Mouse (Mus musculus) right cerebral cortex, adult 2 months (tissue): ENCODE measurements around the gene Lilra5.
"Not testable (repeated sequence)": the region's sequence is repeated elsewhere in the genome, so short reads cannot be mapped to it uniquely, and the experiment has no call there.

Experiments
- DNase-seq, 2 experiments: peaks; one replicate each; pipeline ENCODE4 v3.0.0; 2021 to 2022; ENCODE audit warnings: low spot score in 2 of 2

The Lilra5 gene

DNA sequence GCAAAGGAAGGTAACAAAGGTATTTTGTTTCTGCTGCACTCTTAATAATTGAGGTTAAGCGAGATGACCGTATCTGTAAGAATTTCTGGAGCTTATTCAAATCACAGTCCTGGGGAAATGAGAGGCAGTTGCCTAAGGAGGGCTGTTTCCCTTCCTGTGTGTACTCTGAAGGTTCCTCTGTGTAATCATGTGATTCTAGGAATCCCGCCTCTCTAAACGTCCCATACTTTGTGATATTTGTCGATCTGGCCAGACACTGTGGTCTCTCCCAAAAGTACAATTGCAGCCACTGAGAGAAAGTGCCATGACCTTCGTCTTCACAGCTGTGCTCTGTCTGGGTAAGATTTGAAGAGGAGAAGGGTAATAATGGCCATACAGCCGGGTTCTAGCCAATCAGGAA is at the start of gene Lilra5:
Gene Lilra5, plus strand, starts transcription at position 301 of the 400 bp plus-strand sequence.
- DNase-seq = no peak

GRCm38 (mm10) chr7:4207126-4207525 is 30.4 kb upstream of the Lilra5 start:
- no peak for DNase-seq

GRCm38 (mm10) chr7:4208626-4209025 is 28.9 kb upstream of the Lilra5 start:
- no peak for DNase-seq

DNA sequence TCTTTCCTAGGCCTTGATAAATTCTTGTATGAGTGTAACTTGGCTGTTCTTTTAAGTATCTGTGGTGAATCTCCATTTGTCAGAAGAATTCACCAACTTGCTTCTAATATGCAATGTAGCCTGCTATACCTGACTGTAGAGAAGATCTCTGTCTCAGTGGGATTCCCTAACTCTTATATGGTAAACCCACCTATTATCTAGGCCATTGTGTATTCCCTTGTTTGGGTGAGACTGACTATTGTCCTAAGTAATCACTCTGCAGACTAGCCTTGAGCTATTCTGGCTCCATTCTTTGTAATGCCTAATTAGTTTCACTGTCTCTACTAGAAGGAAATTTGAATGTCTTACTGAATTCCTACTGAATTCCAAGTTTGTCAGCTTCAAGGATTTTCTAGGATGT is 24.1 kb upstream of the Lilra5 start:
- not testable (repeated sequence) for DNase-seq

GRCm38 (mm10) chr7:4215396-4215795 is 22.2 kb upstream of the Lilra5 start:
- DNase-seq = no peak

DNA sequence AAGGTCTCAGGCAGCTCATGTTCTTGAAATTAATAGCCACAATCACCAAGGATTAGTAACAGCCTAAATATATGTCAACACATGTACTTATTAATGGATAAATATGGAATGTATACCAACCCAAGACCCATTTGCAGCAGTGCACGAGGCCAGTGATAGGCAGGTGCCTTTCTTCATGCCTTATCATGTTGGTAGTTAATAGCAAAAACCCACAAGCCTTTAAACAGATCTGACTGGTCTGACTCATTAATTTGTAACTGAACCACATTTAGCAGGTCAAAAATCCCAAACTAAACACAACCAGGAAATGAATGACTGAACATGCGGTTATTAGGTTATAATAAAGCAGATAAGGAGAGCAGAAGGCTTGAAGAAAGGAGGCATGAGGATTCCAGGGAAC is 21.7 kb upstream of the Lilra5 start:
- DNase-seq = no peak

DNA sequence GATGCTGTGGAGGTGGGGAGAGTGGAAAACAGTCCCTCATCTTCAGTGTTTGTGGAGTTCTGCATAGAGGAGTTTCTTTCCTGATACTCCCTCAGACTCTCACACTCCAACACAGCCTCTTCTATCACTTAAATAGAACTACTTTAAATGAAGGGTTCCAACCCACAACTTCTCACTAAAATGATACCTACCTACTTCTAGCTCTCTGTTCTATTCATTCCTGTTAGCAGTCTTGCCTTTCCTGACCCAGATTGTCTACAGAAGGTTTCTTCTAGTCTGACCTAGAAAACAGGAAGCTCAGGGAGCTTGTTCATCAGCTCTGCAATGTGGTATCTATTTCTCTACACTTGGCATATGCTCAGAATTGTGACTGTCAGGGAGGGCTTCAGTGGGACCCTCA is 2.0 kb upstream of the Lilra5 start:
- DNase-seq = no peak

DNA sequence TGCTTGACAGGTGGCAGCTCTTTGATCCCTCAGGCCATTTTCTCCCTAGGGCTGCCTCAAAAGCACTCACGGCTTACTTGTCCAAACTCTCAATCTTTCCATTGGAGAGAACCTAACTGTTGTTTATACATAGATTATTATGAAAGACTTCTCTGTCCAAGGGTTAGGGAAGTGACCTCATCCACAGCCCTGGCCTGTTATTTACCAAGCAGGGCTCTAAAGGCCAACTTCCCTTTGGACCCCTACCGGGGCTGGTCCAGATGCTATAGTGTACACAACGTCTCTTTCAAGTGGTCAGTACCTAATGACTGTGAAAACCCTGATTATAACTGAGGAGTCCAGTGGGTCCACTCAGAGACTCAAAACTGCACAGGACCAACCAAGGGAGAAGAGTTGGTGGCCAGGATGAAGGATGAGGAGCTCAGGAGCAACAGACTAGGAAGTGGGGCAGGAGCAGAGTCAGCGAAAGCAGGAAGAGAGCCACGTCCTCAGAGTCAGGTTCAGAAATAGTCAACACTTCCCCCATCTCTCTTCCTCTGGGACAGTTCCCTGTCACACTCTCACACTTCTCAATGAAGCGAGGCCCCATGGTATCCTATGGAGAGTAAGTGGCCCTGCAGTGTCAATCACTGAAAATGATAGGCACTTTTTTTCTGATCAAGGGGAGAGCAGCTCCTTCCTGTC is 1.6 kb downstream of the Lilra5 start:
- DNase-seq = no peak

- not testable (repeated sequence) for DNase-seq
These were observed 13.7 kb downstream of the Lilra5 start for GRCm38 (mm10) chr7:4251211-4251610.

- DNase-seq = not testable (repeated sequence)
These were observed 18.5 kb downstream of the Lilra5 start for GRCm38 (mm10) chr7:4256060-4256459.

- DNase-seq = not testable (repeated sequence)
These were observed 23.0 kb downstream of the Lilra5 start for GRCm38 (mm10) chr7:4260521-4260920.

DNA sequence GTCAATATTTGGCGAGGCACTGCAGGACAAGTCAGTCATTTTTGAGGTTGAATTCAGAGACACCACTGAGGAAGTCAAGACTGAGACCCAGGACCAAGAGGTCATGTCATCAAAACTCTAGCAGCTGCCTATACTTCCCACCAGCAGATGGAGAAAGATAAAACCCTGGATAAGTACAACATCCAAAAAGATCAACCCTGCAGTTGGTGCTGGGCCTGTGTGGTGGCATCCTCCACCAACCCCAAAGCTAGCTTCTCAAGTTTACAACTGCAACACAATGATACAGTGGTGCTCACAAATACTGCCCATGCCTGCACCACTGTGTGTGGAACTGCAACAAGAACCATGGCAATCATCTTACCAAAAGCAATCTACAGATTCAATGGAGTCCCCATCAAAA is 34.6 kb downstream of the Lilra5 start:
- not testable (repeated sequence) for DNase-seq

GRCm38 (mm10) chr7:4273874-4274273 is 36.3 kb downstream of the Lilra5 start:
- DNase-seq = not testable (repeated sequence)

GRCm38 (mm10) chr7:4275500-4275899 is 37.9 kb downstream of the Lilra5 start:
- DNase-seq = not testable (repeated sequence)

DNA sequence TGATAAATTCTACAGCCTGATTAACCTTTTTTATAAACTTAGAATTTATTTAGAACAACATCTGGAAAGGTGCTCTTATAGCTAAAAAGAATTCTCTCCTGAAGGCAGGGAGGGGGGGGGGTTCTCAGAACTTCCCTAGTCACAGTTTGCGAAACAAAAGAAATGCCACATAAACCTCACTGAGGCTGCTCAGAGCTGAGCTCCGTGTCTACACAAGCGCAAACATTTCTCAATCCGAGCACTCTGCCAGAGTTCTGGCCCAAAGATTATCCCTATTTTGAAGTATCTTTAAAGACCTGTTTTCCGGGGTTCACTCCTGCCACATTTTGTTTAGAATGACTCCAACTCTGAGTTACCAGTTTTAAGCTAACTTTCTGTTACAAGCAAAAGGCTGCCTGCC is 55.1 kb downstream of the Lilra5 start:
- no peak for DNase-seq
